21 mouse cellular contexts compared by ENCODE assay signal in the genomic region with DNA sequence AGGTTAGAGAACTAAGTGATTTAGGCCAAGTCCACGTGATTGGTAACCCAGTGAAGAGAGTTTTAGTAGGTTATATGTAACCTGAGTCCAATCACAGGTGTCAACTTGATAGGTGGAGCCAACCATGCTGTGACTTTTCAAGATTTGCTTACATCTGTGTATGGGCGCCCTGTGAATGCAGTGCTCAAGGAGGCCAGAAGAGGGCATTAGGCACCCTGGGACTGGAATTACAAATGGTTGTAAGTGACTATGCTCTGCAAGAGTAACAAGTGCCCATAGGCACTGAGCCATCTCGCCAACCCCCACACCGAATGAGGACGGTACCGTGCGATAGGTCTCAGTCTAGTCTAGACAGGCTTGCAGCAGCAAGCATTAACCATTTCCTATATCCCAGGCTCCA.
DNase-seq lines count a peak whose midpoint lies in the region; ATAC-seq and TF ChIP-seq lines count a peak whose summit lies in the region.
"Had no signal": no experiment of that assay in that cellular context is flagged by ENCODE, and none has a peak within 500 bp of the region (broad histone marks: within the 10 kb centered on the region; RNA-seq: fewer than 3 reads in every experiment).

No protein-coding gene starts in this region.

- H3K9me3 ChIP-seq in kidney, postnatal 0 days (replicated peaks; ENCODE audit: low read length), result no peaks in the 10 kb centered on the region
- no peaks in the 10 kb centered on the region for H3K9me3 ChIP-seq in ES-Bruce4 (replicated peaks; ENCODE audit: control insufficient read depth, insufficient read depth, low read length, poor library complexity, severe bottlenecking)
- H3K9me3 ChIP-seq: embryonic facial prominence, embryonic 13.5 days; forebrain, embryonic 13.5 days; heart, embryonic 13.5 days; hindbrain, embryonic 12.5 days had no signal

- ATAC-seq in kidney, postnatal 0 days (replicated peaks; ENCODE audit: low FRiP score, low read depth), result no peak
- ATAC-seq in Patski, result no peak
- ATAC-seq: forebrain, embryonic 13.5 days; forebrain, postnatal 0 days; hindbrain, embryonic 16.5 days; inflammation-experienced regulatory T-cells, adult 6 months had no signal

- no peaks in the 10 kb centered on the region for H3K4me1 ChIP-seq in kidney, postnatal 0 days (replicated peaks; ENCODE audit: insufficient read depth, low read length)
- no peaks in the 10 kb centered on the region for H3K4me1 ChIP-seq in ES-Bruce4 (ENCODE audit: control insufficient read depth, insufficient read depth, low read length)
- H3K4me1 ChIP-seq: embryonic facial prominence, embryonic 13.5 days; forebrain, embryonic 13.5 days; heart, embryonic 13.5 days had no signal

- no peak for TF ChIP-seq POLR2A in ES-Bruce4 (IDR thresholded peaks at IDR 0.05; ENCODE audit: insufficient read depth, low read length)

- H3K27me3 ChIP-seq in kidney, postnatal 0 days (ENCODE audit: insufficient read depth, low read length), result 0 out of 2 replicates have a peak, but pooled peaks cover 3% of the 10 kb centered on the region
- H3K27me3 ChIP-seq in ES-Bruce4 (ENCODE audit: control insufficient read depth, insufficient read depth, low read length, poor library complexity, severe bottlenecking) (no peaks in the 10 kb centered on the region), Patski (peaks cover 4% of the 10 kb centered on the region)
- H3K27me3 ChIP-seq: CH12.LX; embryonic facial prominence, embryonic 13.5 days; forebrain, embryonic 13.5 days; heart, embryonic 13.5 days; hindbrain, embryonic 12.5 days had no signal

- H3K4me2 ChIP-seq in kidney, postnatal 0 days (ENCODE audit: low read length), result no peak overlapping the region
- H3K4me2 ChIP-seq: embryonic facial prominence, embryonic 13.5 days; forebrain, embryonic 13.5 days; heart, embryonic 13.5 days; hindbrain, embryonic 12.5 days had no signal

- TF ChIP-seq CTCF in kidney, postnatal 0 days (IDR thresholded peaks at IDR 0.05; ENCODE audit: low read depth), result 0 out of 2 replicates have a peak, but pooled peaks have one; percentile 9
- peak; percentile 26 for TF ChIP-seq CTCF in ES-Bruce4 (IDR thresholded peaks at IDR 0.05; ENCODE audit: low read depth, low read length)
- TF ChIP-seq CTCF in Patski (IDR thresholded peaks at IDR 0.05), result peak; percentile 35

- H3K4me3 ChIP-seq in kidney, postnatal 0 days (replicated peaks; ENCODE audit: low read depth, low read length), result no peak overlapping the region
- no peak overlapping the region for H3K4me3 ChIP-seq in ES-Bruce4 (ENCODE audit: low read depth, low read length)
- H3K4me3 ChIP-seq: embryonic facial prominence, embryonic 13.5 days; forebrain, embryonic 13.5 days; heart, embryonic 13.5 days; hindbrain, embryonic 12.5 days had no signal

- WGBS in kidney, postnatal 0 days, result 88% methylated on average over 7 of the region's 7 CpGs

- POLR2A ChIA-PET in Patski (lab: Charles Lee), result no interaction called here

- TF ChIP-seq EP300 in ES-Bruce4 (IDR thresholded peaks at IDR 0.05; ENCODE audit: insufficient read depth, low read depth, low read length), result no peak

- H3K9ac ChIP-seq in kidney, postnatal 0 days (ENCODE audit: low read depth, low read length), result no peak overlapping the region
- H3K9ac ChIP-seq in ES-Bruce4 (ENCODE audit: low read depth, poor library complexity, severe bottlenecking), result no peak overlapping the region
- H3K9ac ChIP-seq: embryonic facial prominence, embryonic 13.5 days; forebrain, embryonic 13.5 days; forebrain, postnatal 0 days; heart, embryonic 13.5 days; hindbrain, embryonic 12.5 days had no signal

- in situ Hi-C loops in Patski (cut with MboI; ENCODE audit: low pct_unique_long_range_greater_than_20kb), result no loop called here

- H3K27ac ChIP-seq in kidney, postnatal 0 days, result no peak overlapping the region
- H3K27ac ChIP-seq in ES-Bruce4 (ENCODE audit: insufficient read depth, low read length), result no peak overlapping the region
- H3K27ac ChIP-seq: embryonic facial prominence, embryonic 13.5 days; forebrain, embryonic 13.5 days; heart, embryonic 13.5 days; hindbrain, embryonic 12.5 days had no signal

- CTCF ChIA-PET in Patski (lab: Charles Lee), result interaction anchor here (1.8 kb wide), 1 partner anchor 9 kb away, joined by 6 read pairs; no protein-coding TSS in a partner anchor

- DNase-seq in kidney, postnatal 0 days (ENCODE audit: low spot score), result no peak
- no peak for DNase-seq in kidney, adult 18-20 months
- no peak for DNase-seq in Patski (ENCODE audit: low read depth, low spot score)
- DNase-seq in frontal cortex, postnatal 14 days (ENCODE audit: low spot score in 2 of 2), result no peak
- no peak for DNase-seq in spleen, adult 18-20 months
- DNase-seq: adrenal gland, postnatal 10 days; cerebellum, adult 11 months; cerebellum, adult 9-10 months; cerebellum, postnatal 36 days; forebrain, postnatal 0 days; gastrocnemius, postnatal 36 days; heart, adult 11 months; heart, postnatal 4 days had no signal

- no peaks in the 10 kb centered on the region for H3K36me3 ChIP-seq in kidney, postnatal 0 days (ENCODE audit: insufficient read depth, low read length)
- H3K36me3 ChIP-seq in ES-Bruce4 (ENCODE audit: control insufficient read depth, insufficient read depth, low read length, poor library complexity, severe bottlenecking), result no peaks in the 10 kb centered on the region
- H3K36me3 ChIP-seq: embryonic facial prominence, embryonic 13.5 days; heart, embryonic 13.5 days; hindbrain, embryonic 12.5 days had no signal
